1 mouse cellular context compared by ENCODE assay signal in the genomic region with DNA sequence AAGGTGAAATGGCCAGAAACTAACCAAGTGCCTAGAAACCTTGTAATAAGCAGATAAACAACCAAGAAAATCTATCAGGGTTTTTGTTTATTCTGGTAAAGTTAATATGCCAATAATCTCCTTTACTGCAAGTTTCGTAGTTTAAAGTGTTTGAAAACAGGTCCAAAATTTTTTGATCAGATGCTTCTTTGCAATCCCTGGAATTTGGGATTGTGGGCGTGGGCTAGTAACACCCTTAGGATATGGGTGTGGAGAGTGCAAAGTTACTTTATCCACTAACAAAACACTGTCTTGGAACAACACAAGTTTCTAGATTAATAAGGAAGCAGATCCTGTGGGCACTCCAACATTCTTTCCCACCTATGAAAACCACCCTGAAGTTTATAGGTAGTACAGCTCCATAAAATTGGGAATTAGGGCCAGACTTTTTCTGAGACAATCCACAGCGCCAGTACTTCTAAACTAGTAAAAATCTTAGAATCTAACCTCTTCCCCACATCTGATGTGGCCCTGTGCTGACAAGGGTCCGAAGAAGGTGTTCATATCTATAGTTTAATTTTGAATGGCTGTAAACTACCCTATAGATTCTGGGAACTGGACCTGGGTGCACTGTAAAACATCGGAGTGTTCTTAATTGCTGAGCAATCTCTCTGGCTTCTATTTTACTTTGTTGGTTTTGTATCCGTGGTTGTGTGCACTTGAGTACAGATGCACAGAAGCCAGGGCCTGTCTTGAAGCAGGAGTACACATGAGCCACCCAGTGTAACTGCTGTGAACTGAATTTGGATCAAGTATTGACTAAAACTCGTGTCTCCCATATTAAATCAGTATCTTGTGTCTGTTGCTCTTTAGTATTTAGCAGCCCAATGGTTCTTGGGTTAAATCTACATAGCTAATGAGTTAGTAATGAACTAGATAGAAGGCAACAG.
TF ChIP-seq lines count a peak whose summit lies in the region.

No protein-coding gene starts in this region.

TF ChIP-seq in CH12.LX, 34 proteins besides CTCF, POLR2A, EP300 and RAD21:
- peak; percentile 74 for TF ChIP-seq CHD1 (IDR thresholded peaks at IDR 0.05; ENCODE audit: low read depth, low read length)
- TF ChIP-seq POLR2AphosphoS2 (IDR thresholded peaks at IDR 0.05; ENCODE audit: low read depth, low read length), result 0 out of 2 replicates have a peak, but pooled peaks have one; percentile 9
- no peak for TF ChIP-seq ZC3H11A (IDR thresholded peaks at IDR 0.05; ENCODE audit: low read depth, low read length)
TF ChIP-seq in CH12.LX: peak in this region for 2.
